Comparison of ENCODE assay signal across 21 mouse cellular contexts in the genomic region with DNA sequence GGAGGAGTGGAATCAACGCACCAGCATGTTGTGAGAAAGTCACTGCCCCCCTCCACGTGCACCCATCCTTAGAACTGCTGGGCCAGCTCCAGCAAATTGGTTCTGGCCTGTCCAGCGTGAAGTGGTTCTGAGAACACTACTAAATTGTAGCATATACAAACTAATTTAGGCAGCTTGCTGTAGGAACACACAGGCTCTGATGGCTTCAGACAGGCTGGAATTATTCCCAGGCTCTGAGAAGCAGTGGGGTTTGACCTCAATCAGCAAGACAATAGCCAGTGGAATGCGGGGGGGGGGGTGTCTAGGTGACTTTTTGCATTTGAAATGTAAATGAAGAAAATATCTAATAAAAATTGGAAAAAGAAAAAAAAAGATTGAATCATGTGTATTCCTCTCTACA.
"Had no signal": no experiment of that assay in that cellular context is flagged by ENCODE, and none has a peak within 500 bp of the region (broad histone marks: within the 10 kb centered on the region; RNA-seq: fewer than 3 reads in every experiment).

No protein-coding gene starts in this region.

- H3K9ac ChIP-seq: kidney, embryonic 15.5 days; liver, embryonic 14.5 days; liver, postnatal 0 days; lung, embryonic 14.5 days; neural tube, embryonic 12.5 days; neural tube, embryonic 15.5 days had no signal

- DNase-seq: kidney, adult 11 months; kidney, adult 8-10 months; kidney, postnatal 10 days; kidney, postnatal 36 days; layer of hippocampus, postnatal 36 days; liver, postnatal 0 days; lung, embryonic 14.5 days; right cerebral cortex, adult 18-20 months; right cerebral cortex, postnatal 14 days; right cerebral cortex, postnatal 4 days; thymus, adult 2 months; thymus, postnatal 14 days; thymus, postnatal 4 days had no signal

- H3K27ac ChIP-seq: kidney, embryonic 15.5 days; left cerebral cortex, adult 2 months; liver, embryonic 14.5 days; macrophage; neural tube, embryonic 12.5 days; neural tube, embryonic 15.5 days; stomach, postnatal 0 days had no signal

- H3K4me1 ChIP-seq: kidney, embryonic 15.5 days; neural tube, embryonic 12.5 days; neural tube, embryonic 15.5 days had no signal

- H3K4me3 ChIP-seq: kidney, embryonic 15.5 days; left cerebral cortex, adult 2 months; neural tube, embryonic 12.5 days; neural tube, embryonic 15.5 days had no signal

- H3K4me2 ChIP-seq: kidney, embryonic 15.5 days; lung, embryonic 14.5 days; neural tube, embryonic 12.5 days; neural tube, embryonic 15.5 days had no signal

- H3K27me3 ChIP-seq: kidney, embryonic 15.5 days; neural tube, embryonic 12.5 days; neural tube, embryonic 15.5 days had no signal

- ATAC-seq: liver, postnatal 0 days; lung, postnatal 0 days had no signal

- H3K9me3 ChIP-seq: kidney, embryonic 15.5 days; neural tube, embryonic 12.5 days; neural tube, embryonic 15.5 days had no signal

- H3K36me3 ChIP-seq: kidney, embryonic 15.5 days; neural tube, embryonic 12.5 days; neural tube, embryonic 15.5 days had no signal
